In the genomic region with DNA sequence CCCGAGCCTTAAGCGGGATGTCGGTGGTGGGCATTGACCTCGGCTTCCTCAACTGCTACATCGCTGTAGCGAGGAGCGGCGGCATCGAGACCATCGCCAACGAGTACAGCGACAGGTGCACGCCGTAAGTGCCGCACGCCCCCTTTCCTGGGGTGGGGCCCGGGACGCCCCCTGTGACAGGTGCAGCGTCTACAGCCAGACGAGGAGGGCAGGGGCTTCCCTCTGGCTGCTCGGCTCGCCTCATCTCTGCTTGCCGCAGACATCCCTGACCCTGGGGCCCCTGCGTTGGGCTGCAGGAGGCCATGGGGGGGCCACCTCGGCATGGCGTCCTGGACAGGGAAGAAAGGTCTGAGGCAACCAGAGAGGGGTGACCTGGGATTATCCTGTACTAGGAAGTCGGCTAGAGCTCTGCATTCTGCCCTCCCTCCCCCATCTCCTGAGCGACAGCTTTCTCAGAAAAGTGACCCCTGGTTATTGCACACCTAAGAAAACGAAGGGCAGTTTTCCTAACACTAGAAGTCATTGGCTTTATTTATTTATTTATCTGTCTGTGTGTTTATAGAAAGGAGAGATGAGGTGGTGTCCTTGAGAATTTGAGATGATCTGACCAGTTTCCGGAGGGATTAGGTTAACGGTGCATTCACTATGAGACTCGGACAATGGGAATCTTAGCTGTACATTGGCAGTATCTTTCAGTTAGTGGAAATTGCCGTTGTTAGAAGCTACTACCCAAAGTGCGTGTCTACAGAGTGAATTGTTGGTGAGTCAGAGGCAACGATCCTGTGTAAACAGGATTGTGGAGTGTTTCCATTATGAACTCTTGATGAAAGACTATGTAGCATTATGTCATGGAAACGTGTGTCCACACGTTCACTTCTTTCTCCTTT, we compare ENCODE assay signal across 7 mouse cellular contexts. TPM values are rescaled to one million over a fixed set of nuclear protein-coding genes. Genes with fewer than 3 reads are reported as not detected.
DNase-seq lines count a peak whose midpoint lies in the region; ATAC-seq and TF ChIP-seq lines count a peak whose summit lies in the region.

No protein-coding gene starts in this region.

- no peaks in the 10 kb centered on the region for H3K27me3 ChIP-seq in heart, embryonic 11.5 days (ENCODE audit: control insufficient read depth, insufficient read depth, low read length)
- peaks cover 7% of the 10 kb centered on the region; the same call in 1 of the 2 replicates for H3K27me3 ChIP-seq in limb, embryonic 14.5 days (ENCODE audit: control insufficient read depth, insufficient read depth, low read length)
- no peaks in the 10 kb centered on the region for H3K27me3 ChIP-seq in myocyte (ENCODE audit: control insufficient read depth, insufficient read depth, insufficient read length)

- peak overlapping the region; percentile 58 for H3ac ChIP-seq in myocyte (ENCODE audit: control insufficient read depth, insufficient read length)

- no peaks in the 10 kb centered on the region for H3K36me3 ChIP-seq in heart, embryonic 11.5 days (ENCODE audit: control insufficient read depth, insufficient read depth, low read length)
- no peaks in the 10 kb centered on the region for H3K36me3 ChIP-seq in limb, embryonic 14.5 days (ENCODE audit: control insufficient read depth, insufficient read depth, low read length)
- no peaks in the 10 kb centered on the region for H3K36me3 ChIP-seq in myocyte (ENCODE audit: control insufficient read depth, insufficient read depth)

- no peak for TF ChIP-seq POLR2A in limb, embryonic 14.5 days (IDR thresholded peaks at IDR 0.05; ENCODE audit: borderline replicate concordance, extremely low read depth, insufficient read depth, insufficient read length)
- no peak for TF ChIP-seq POLR2A in myocyte (IDR thresholded peaks at IDR 0.05; ENCODE audit: insufficient read length, low read depth)

- peaks cover 7% of the 10 kb centered on the region for H3K4me1 ChIP-seq in heart, embryonic 11.5 days (ENCODE audit: control insufficient read depth, insufficient read depth, low read length)
- peaks cover 9% of the 10 kb centered on the region; the same call in 1 of the 2 replicates for H3K4me1 ChIP-seq in limb, embryonic 14.5 days (ENCODE audit: control insufficient read depth, insufficient read depth, low read length)

- H3K27ac ChIP-seq in heart, embryonic 11.5 days (ENCODE audit: low read depth, low read length) = peak overlapping the region; percentile 85
- H3K27ac ChIP-seq in limb, embryonic 14.5 days (replicated peaks; ENCODE audit: low read depth, low read length) = no peak overlapping the region

- 4% methylated on average over 36 of the region's 37 CpGs for WGBS in heart, embryonic 11.5 days (ENCODE audit: insufficient replicate concordance)
- 8% methylated on average over 30 of the region's 37 CpGs for WGBS in limb, embryonic 14.5 days

- no peaks in the 10 kb centered on the region for H3K9me3 ChIP-seq in heart, embryonic 11.5 days (replicated peaks; ENCODE audit: control insufficient read depth, low read length)
- H3K9me3 ChIP-seq in limb, embryonic 14.5 days (ENCODE audit: control insufficient read depth, low read length) = no peaks in the 10 kb centered on the region

- peak overlapping the region; percentile 74 for H3K4me3 ChIP-seq in heart, embryonic 11.5 days (ENCODE audit: low read depth, low read length)
- peak overlapping the region; percentile 71 for H3K4me3 ChIP-seq in limb, embryonic 14.5 days (replicated peaks; ENCODE audit: low read length)
- H3K4me3 ChIP-seq in myocyte = peak overlapping the region; percentile 84

- peak overlapping the region; percentile 65 for H3K9ac ChIP-seq in heart, embryonic 11.5 days (ENCODE audit: low read depth, low read length)
- peak overlapping the region; percentile 62 for H3K9ac ChIP-seq in limb, embryonic 14.5 days (ENCODE audit: low read depth, low read length, severe bottlenecking)

- peak; percentile 33 for ATAC-seq in heart, embryonic 11.5 days (replicated peaks; ENCODE audit: insufficient number of reproducible peaks, low FRiP score, low TSS enrichment)
- ATAC-seq in limb, embryonic 14.5 days (ENCODE audit: low FRiP score, low read depth) = peak; percentile 51

- H3K79me2 ChIP-seq in myocyte (ENCODE audit: control insufficient read depth, insufficient read depth) = peaks cover 45% of the 10 kb centered on the region

- DNase-seq in 3T3-L1 (ENCODE audit: low read depth, low spot score) = peak; percentile 88
- peak; percentile 92 for DNase-seq in A20 (ENCODE audit: low read depth, low spot score)
- DNase-seq in c-Kit-negative CD71-positive TER-119-positive erythroid progenitor cells, embryonic 14.5 days (ENCODE audit: low read depth, low spot score) = peak; percentile 27
- DNase-seq in limb, embryonic 14.5 days (ENCODE audit: low spot score) = no peak
- DNase-seq in layer of hippocampus, postnatal 10 days (ENCODE audit: low spot score in 2 of 2) = no peak

- H3K4me2 ChIP-seq in heart, embryonic 11.5 days = peak overlapping the region; percentile 98
- H3K4me2 ChIP-seq in limb, embryonic 14.5 days (replicated peaks; ENCODE audit: low read depth, low read length, severe bottlenecking) = peak overlapping the region; percentile 92
- H3K4me2 ChIP-seq in myocyte (ENCODE audit: low read depth) = peak overlapping the region; percentile 71

TF ChIP-seq in myocyte, 11 proteins besides CTCF, POLR2A, EP300 and RAD21:
- TF ChIP-seq MAX (IDR thresholded peaks at IDR 0.05; ENCODE audit: low read depth) (no peak), REST (IDR thresholded peaks at IDR 0.05; ENCODE audit: insufficient read depth, insufficient read length) (no peak), USF1 (IDR thresholded peaks at IDR 0.05; ENCODE audit: low read depth) (no peak), TCF3 (IDR thresholded peaks at IDR 0.05; ENCODE audit: insufficient read length, low read depth) (peak; percentile 45), MYOG (IDR thresholded peaks at IDR 0.05; ENCODE audit: control insufficient read depth in 1 of 3, insufficient read depth in 1 of 3, insufficient read length in 2 of 3, low read depth in 2 of 3) (peak; percentile 10 to 98 (median 97)), POLR2AphosphoS2 (IDR thresholded peaks at IDR 0.05; ENCODE audit: insufficient read length, low read depth) (no peak), MYOD1 (IDR thresholded peaks at IDR 0.05; ENCODE audit: control insufficient read depth in 1 of 3, insufficient read length in 2 of 3, low read depth in 2 of 3) (peak in 2 of 3 experiments; percentile 97 to 99), SRF (IDR thresholded peaks at IDR 0.05; ENCODE audit: control insufficient read depth, insufficient read length, low read depth) (no peak), CEBPB (IDR thresholded peaks at IDR 0.05; ENCODE audit: insufficient read depth, poor library complexity, severe bottlenecking) (no peak)

RNA-seq across cellular contexts. Expression of gene Hspa4l, which starts 1.6 kb away (rescaled TPM):
- polyA plus RNA-seq in heart, embryonic 11.5 days (2014; fragmentation: Nextera tagmentation; extraction: Ambion mirVana) = 30.0 and 31.1 TPM in 2 replicates
- 1.3 and 1.9 TPM in 2 replicates for polyA plus RNA-seq in limb, embryonic 14.5 days (2012; rRNA removed)
- 4.8 and 6.7 TPM in 2 replicates for polyA plus RNA-seq in limb, embryonic 14.5 days (2014; fragmentation: Nextera tagmentation; extraction: Ambion mirVana)
- polyA plus RNA-seq in myocyte (2012; fragmentation: generic; extraction: Trizol) = 15.3 TPM
- total RNA-seq in layer of hippocampus, postnatal 10 days (2021) = 100 to 1,000 TPM; 107 to 108 TPM

RNA-seq across cellular contexts. Expression of gene Slc25a31, which starts 37.2 kb away (rescaled TPM):
- 0.56 and 0.66 TPM in 2 replicates for polyA plus RNA-seq in heart, embryonic 11.5 days (2014; fragmentation: Nextera tagmentation; extraction: Ambion mirVana)
- polyA plus RNA-seq in limb, embryonic 14.5 days (2012; rRNA removed) = 0.03 and 0.28 TPM in 2 replicates
- polyA plus RNA-seq in limb, embryonic 14.5 days (2014; fragmentation: Nextera tagmentation; extraction: Ambion mirVana) = 0.12 and 0.41 TPM in 2 replicates
- polyA plus RNA-seq in myocyte (2012; fragmentation: generic; extraction: Trizol) = not detected
- total RNA-seq in layer of hippocampus, postnatal 10 days (2021) = under 1 TPM in 1 of 2 experiments, not detected in 1; 0.36 TPM

RNA-seq across cellular contexts. Expression of gene Plk4, which starts 53.9 kb away (rescaled TPM):
- 45.6 and 49.1 TPM in 2 replicates for polyA plus RNA-seq in heart, embryonic 11.5 days (2014; fragmentation: Nextera tagmentation; extraction: Ambion mirVana)
- polyA plus RNA-seq in limb, embryonic 14.5 days (2012; rRNA removed) = 25.6 and 33.7 TPM in 2 replicates
- polyA plus RNA-seq in limb, embryonic 14.5 days (2014; fragmentation: Nextera tagmentation; extraction: Ambion mirVana) = 42.9 and 48.8 TPM in 2 replicates
- 5.5 TPM for polyA plus RNA-seq in myocyte (2012; fragmentation: generic; extraction: Trizol)
- total RNA-seq in layer of hippocampus, postnatal 10 days (2021) = 1 to 10 TPM; 5.6 to 7.4 TPM

Comparison
In these comparisons a context has a peak if more than half of its experiments do, and no peak if none do; other contexts are left out.
1. DNase-seq: peak in 3T3-L1 (single experiment), A20 (single experiment) and c-Kit-negative CD71-positive TER-119-positive erythroid progenitor cells, embryonic 14.5 days (single experiment); none in limb, embryonic 14.5 days (single experiment) and layer of hippocampus, postnatal 10 days (0 of 2).
2. Peak in every context shown above with its lines, with median percentiles within 50 percentile points of each other: H3K4me2 ChIP-seq and H3K4me3 ChIP-seq.